Mouse (Mus musculus): ENCODE measurements at regions not wholly inside any gene's neighbourhood (a gene's known extent, or its start where the extent isn't known, plus 50 kb on each side); places are given as distances from the start of the nearest gene placed in this dataset.
A peak's percentile ranks its signal among the peaks of the same experiment; 100 is the strongest.

DNA sequence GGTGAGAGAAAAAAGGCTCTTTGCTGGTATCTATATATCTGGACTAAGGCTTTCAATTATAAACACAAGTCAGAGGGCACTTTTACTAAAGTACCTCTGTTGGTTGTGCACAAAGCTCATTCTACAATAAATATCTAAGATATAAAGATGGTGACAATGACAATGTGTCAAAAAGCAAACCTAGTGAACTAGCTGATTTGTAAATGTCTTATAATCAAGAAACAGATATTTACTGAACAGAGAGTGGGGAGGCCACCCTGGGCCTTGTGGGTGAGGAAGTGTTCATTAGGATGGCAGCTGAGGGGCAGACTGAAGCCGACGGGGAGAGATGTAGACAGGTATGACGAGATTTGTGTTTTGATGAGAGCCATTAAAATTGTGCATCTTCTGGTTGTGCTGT, 132.0 kb upstream of the Dcbld2 start:
- Histone ChIP-seq H3K27ac (replicated peaks; ENCODE audit: insufficient read depth, low read depth, low read length) (no peak overlapping the region), H3K79me2 (ENCODE audit: control insufficient read depth, insufficient read depth, low read length) (no peaks in the 10 kb centered on the region), H3K4me3 (ENCODE audit: insufficient read depth, low read depth, low read length) (no peak overlapping the region), H3K36me3 (ENCODE audit: control insufficient read depth, insufficient read depth, low read length) (no peaks in the 10 kb centered on the region), H3K27me3 (ENCODE audit: control insufficient read depth, insufficient read depth, low read length) (no peaks in the 10 kb centered on the region), H3K4me1 (ENCODE audit: control insufficient read depth, insufficient read depth, low read length) (no peaks in the 10 kb centered on the region), H3K9ac (ENCODE audit: low read depth, low read length) (no peak overlapping the region)
- WGBS: 90% methylated on average over 3 of the region's 3 CpGs
- DNase-seq (ENCODE audit: extremely low read depth, low read depth, low spot score): no peak
- TF ChIP-seq POLR2A (IDR thresholded peaks at IDR 0.05; ENCODE audit: extremely low read depth, insufficient read depth, low read length) (no peak), CTCF (IDR thresholded peaks at IDR 0.05; ENCODE audit: low read depth, low read length) (no peak)

DNA sequence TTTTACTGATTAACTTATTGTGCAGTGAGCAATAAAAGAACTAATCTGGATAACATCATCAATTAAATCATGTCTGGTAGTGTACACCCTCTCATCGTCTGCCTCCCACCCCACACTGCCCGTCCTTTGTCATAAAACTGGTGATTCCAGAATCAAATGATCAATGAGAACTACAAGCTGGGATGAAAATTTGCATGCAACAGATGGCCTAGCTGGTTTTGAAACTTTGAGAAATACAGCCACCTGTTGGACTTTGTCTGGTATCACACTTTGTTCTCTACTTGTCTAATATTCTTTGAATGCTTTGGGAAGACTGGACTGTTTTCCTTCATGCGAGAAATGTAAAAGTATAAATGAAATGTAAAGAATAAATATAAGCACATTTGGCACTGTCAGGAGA, 126.8 kb upstream of the Dcbld2 start:
- WGBS: 39% methylated on average over 3 of the region's 3 CpGs
- H3K9ac ChIP-seq (ENCODE audit: low read depth, low read length): no peak overlapping the region

GRCm38 (mm10) chr16:58294457-58294856, 113.8 kb upstream of the Dcbld2 start:
- Histone ChIP-seq H3K9ac (ENCODE audit: low read depth, low read length) (no peak overlapping the region), H3K79me2 (ENCODE audit: control insufficient read depth, insufficient read depth, low read length) (no peaks in the 10 kb centered on the region), H3K4me3 (ENCODE audit: insufficient read depth, low read depth, low read length) (no peak overlapping the region), H3K36me3 (ENCODE audit: control insufficient read depth, insufficient read depth, low read length) (no peaks in the 10 kb centered on the region), H3K27ac (replicated peaks; ENCODE audit: insufficient read depth, low read depth, low read length) (no peak overlapping the region), H3K27me3 (ENCODE audit: control insufficient read depth, insufficient read depth, low read length) (no peaks in the 10 kb centered on the region), H3K4me1 (ENCODE audit: control insufficient read depth, insufficient read depth, low read length) (no peaks in the 10 kb centered on the region)
- no peak for TF ChIP-seq CTCF (IDR thresholded peaks at IDR 0.05; ENCODE audit: low read depth, low read length)
- no peak for TF ChIP-seq POLR2A (IDR thresholded peaks at IDR 0.05; ENCODE audit: extremely low read depth, insufficient read depth, low read length)
- WGBS: 64% methylated on average over 3 of the region's 3 CpGs
- DNase-seq (ENCODE audit: extremely low read depth, low read depth, low spot score): no peak

More for the DNA sequence above, 126.8 kb upstream of the Dcbld2 start:
- Histone ChIP-seq H3K4me3 (ENCODE audit: insufficient read depth, low read depth, low read length) (no peak overlapping the region), H3K79me2 (ENCODE audit: control insufficient read depth, insufficient read depth, low read length) (no peaks in the 10 kb centered on the region), H3K4me1 (ENCODE audit: control insufficient read depth, insufficient read depth, low read length) (no peaks in the 10 kb centered on the region), H3K27ac (replicated peaks; ENCODE audit: insufficient read depth, low read depth, low read length) (no peak overlapping the region), H3K27me3 (ENCODE audit: control insufficient read depth, insufficient read depth, low read length) (no peaks in the 10 kb centered on the region), H3K36me3 (ENCODE audit: control insufficient read depth, insufficient read depth, low read length) (no peaks in the 10 kb centered on the region)
- TF ChIP-seq POLR2A (IDR thresholded peaks at IDR 0.05; ENCODE audit: extremely low read depth, insufficient read depth, low read length) (no peak), CTCF (IDR thresholded peaks at IDR 0.05; ENCODE audit: low read depth, low read length) (no peak)
- no peak for DNase-seq (ENCODE audit: extremely low read depth, low read depth, low spot score)

- no peak for DNase-seq (ENCODE audit: extremely low read depth, low read depth, low spot score)
- no peak for TF ChIP-seq CTCF (IDR thresholded peaks at IDR 0.05; ENCODE audit: low read depth, low read length)
- TF ChIP-seq POLR2A (IDR thresholded peaks at IDR 0.05; ENCODE audit: extremely low read depth, insufficient read depth, low read length): no peak
- Histone ChIP-seq H3K4me3 (ENCODE audit: insufficient read depth, low read depth, low read length) (no peak overlapping the region), H3K9ac (ENCODE audit: low read depth, low read length) (no peak overlapping the region), H3K27me3 (ENCODE audit: control insufficient read depth, insufficient read depth, low read length) (no peaks in the 10 kb centered on the region), H3K36me3 (ENCODE audit: control insufficient read depth, insufficient read depth, low read length) (no peaks in the 10 kb centered on the region), H3K79me2 (ENCODE audit: control insufficient read depth, insufficient read depth, low read length) (no peaks in the 10 kb centered on the region), H3K27ac (replicated peaks; ENCODE audit: insufficient read depth, low read depth, low read length) (no peak overlapping the region), H3K4me1 (ENCODE audit: control insufficient read depth, insufficient read depth, low read length) (no peaks in the 10 kb centered on the region)
- WGBS: 72% methylated on average over 1 of the region's 1 CpGs
These were observed 113.1 kb upstream of the Dcbld2 start for GRCm38 (mm10) chr16:58295128-58295527.

DNA sequence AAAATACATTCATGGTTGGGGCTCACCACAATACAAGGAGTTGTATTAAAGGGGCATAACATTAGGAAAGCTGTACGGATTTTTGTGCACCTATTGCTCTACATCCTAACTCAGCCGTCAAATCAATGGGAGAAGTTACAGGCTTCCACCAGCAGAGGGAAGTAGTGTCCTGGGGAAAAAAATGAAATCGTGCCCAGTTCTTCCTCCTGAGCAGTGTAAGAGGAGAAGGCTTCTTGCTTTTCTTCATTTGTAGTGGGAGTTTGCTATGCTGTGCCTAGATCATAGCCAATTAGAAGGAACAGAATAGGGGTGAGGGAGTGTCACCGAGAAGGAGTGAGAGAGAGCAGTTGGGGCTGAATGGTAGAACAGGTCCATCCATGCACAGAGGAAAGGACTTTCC, 108.7 kb upstream of the Dcbld2 start:
- H3K4me3 ChIP-seq (ENCODE audit: insufficient read depth, low read depth, low read length): no peak overlapping the region
- peak; percentile 48 for DNase-seq (ENCODE audit: extremely low read depth, low read depth, low spot score)
- no peaks in the 10 kb centered on the region for H3K27me3 ChIP-seq (ENCODE audit: control insufficient read depth, insufficient read depth, low read length)
- no peak overlapping the region for H3K27ac ChIP-seq (replicated peaks; ENCODE audit: insufficient read depth, low read depth, low read length)
- TF ChIP-seq POLR2A (IDR thresholded peaks at IDR 0.05; ENCODE audit: extremely low read depth, insufficient read depth, low read length) (no peak), CTCF (IDR thresholded peaks at IDR 0.05; ENCODE audit: low read depth, low read length) (peak; percentile 68)
- no peaks in the 10 kb centered on the region for H3K36me3 ChIP-seq (ENCODE audit: control insufficient read depth, insufficient read depth, low read length)
- no peak overlapping the region for H3K9ac ChIP-seq (ENCODE audit: low read depth, low read length)
- H3K79me2 ChIP-seq (ENCODE audit: control insufficient read depth, insufficient read depth, low read length): no peaks in the 10 kb centered on the region
- WGBS: 15% methylated on average over 4 of the region's 4 CpGs
- H3K4me1 ChIP-seq (ENCODE audit: control insufficient read depth, insufficient read depth, low read length): no peaks in the 10 kb centered on the region

GRCm38 (mm10) chr16:58300098-58300497, 108.1 kb upstream of the Dcbld2 start:
- Histone ChIP-seq H3K27me3 (ENCODE audit: control insufficient read depth, insufficient read depth, low read length) (no peaks in the 10 kb centered on the region), H3K36me3 (ENCODE audit: control insufficient read depth, insufficient read depth, low read length) (no peaks in the 10 kb centered on the region), H3K79me2 (ENCODE audit: control insufficient read depth, insufficient read depth, low read length) (no peaks in the 10 kb centered on the region), H3K4me1 (ENCODE audit: control insufficient read depth, insufficient read depth, low read length) (no peaks in the 10 kb centered on the region), H3K27ac (replicated peaks; ENCODE audit: insufficient read depth, low read depth, low read length) (no peak overlapping the region), H3K9ac (ENCODE audit: low read depth, low read length) (no peak overlapping the region), H3K4me3 (ENCODE audit: insufficient read depth, low read depth, low read length) (no peak overlapping the region)
- DNase-seq (ENCODE audit: extremely low read depth, low read depth, low spot score): no peak
- 87% methylated on average over 6 of the region's 6 CpGs for WGBS
- TF ChIP-seq POLR2A (IDR thresholded peaks at IDR 0.05; ENCODE audit: extremely low read depth, insufficient read depth, low read length) (no peak), CTCF (IDR thresholded peaks at IDR 0.05; ENCODE audit: low read depth, low read length) (no peak)
